Mouse (Mus musculus) embryonic fibroblast, embryonic 13.5 days (primary cell): Measurements from ENCODE around the gene Slc25a27.

Experiments used
- CTCF ChIP-seq: IDR thresholded peaks from 2 replicates; pipeline ENCODE4 v1.5.1; 2011; ENCODE audit warnings: mild to moderate bottlenecking, control low read depth, low read length, moderate library complexity, borderline replicate concordance; ENCODE audit not compliant: insufficient read depth
- POLR2A ChIP-seq: IDR thresholded peaks from 2 replicates; pipeline ENCODE4 v1.6.1; 2011; ENCODE audit warnings: low read depth, mild to moderate bottlenecking, control low read depth, low read length, moderate library complexity

GRCm38 (mm10) chr17:43704216-43704930, 37.4 kb upstream of the Slc25a27 start:
- TF ChIP-seq POLR2A (no peak), CTCF (no peak)
